Mouse (Mus musculus) heart, adult 2 months (tissue): Measurements from ENCODE around the gene Fgfr2.

Experiments
- CTCF ChIP-seq: fragments of 200-600 bp; IDR thresholded peaks from 2 replicates; pipeline ENCODE4 v1.8.1; 2022; ENCODE audit warnings: antibody characterized with exemption, mild to moderate bottlenecking, moderate library complexity
- POLR2A ChIP-seq: fragments of 200-500 bp; IDR thresholded peaks from 2 replicates; pipeline ENCODE4 v1.6.1; 2011; ENCODE audit warnings: mild to moderate bottlenecking, low read depth, low read length, control low read depth; ENCODE audit not compliant: insufficient read depth

GRCm38 (mm10) chr7:130631553-130632378 is 2491.4 kb downstream of the Fgfr2 start:
- TF ChIP-seq POLR2A (no peak), CTCF (peak; percentile 37)
